Mouse (Mus musculus) G1E (cell line): ENCODE data around the gene Nae1.

Source experiments
- CTCF ChIP-seq: IDR thresholded peaks from 2 replicates; pipeline ENCODE4 v1.5.1; 2012; ENCODE audit warnings: low read depth, low read length, inconsistent platforms, mixed read lengths
- GATA1 ChIP-seq: IDR thresholded peaks from 2 replicates; pipeline ENCODE4 v1.6.1; 2012; ENCODE audit warnings: borderline replicate concordance, low read length, inconsistent platforms, mixed read lengths

- TF ChIP-seq CTCF (no peak), GATA1 (no peak)
These were observed 26.3 kb upstream of the Nae1 start for GRCm38 (mm10) chr8:104560731-104561130.
